Mouse (Mus musculus): ENCODE data around the gene Hspa1a. TPM values are rescaled to one million over a fixed set of nuclear protein-coding genes. Genes with fewer than 3 reads are reported as not detected.
A peak's percentile ranks its signal among the peaks of the same experiment; 100 is the strongest.

Hspa1a gene
- polyA plus RNA-seq, 1 experiment from 2014 or later = 2.9 TPM

- H3K9me3 ChIP-seq (ENCODE audit: control insufficient read depth, low read length) = no peaks in the 10 kb centered on the region
- H3K27ac ChIP-seq (replicated peaks in 1 of 2; ENCODE audit: control insufficient read depth in 1 of 2, insufficient read depth in 1 of 2, low read depth in 2 of 2, low read length in 2 of 2) = no peak overlapping the region
- H3K9ac ChIP-seq (ENCODE audit: low read length) = no peak overlapping the region
- H3K4me3 ChIP-seq (ENCODE audit: control insufficient read depth in 1 of 2, insufficient read depth in 1 of 2, low read depth in 1 of 2, low read length in 2 of 2) = no peak overlapping the region
- 77% methylated on average over 2 of the region's 2 CpGs for WGBS
- ATAC-seq (ENCODE audit: insufficient number of reproducible peaks, insufficient read depth, low FRiP score, low read depth) = no peak
- peaks cover 2 to 15% of the 10 kb centered on the region in 2 experiments; a peak in 3 of 4 replicates for H3K4me1 ChIP-seq (ENCODE audit: control insufficient read depth in 2 of 2, insufficient read depth in 2 of 2, low read length in 2 of 2)
- peaks cover 40% of the 10 kb centered on the region for H3K36me3 ChIP-seq (ENCODE audit: control insufficient read depth, insufficient read depth, low read length)
- no peaks in the 10 kb centered on the region for H3K27me3 ChIP-seq (ENCODE audit: control insufficient read depth, insufficient read depth, low read length)
- H3K4me2 ChIP-seq (ENCODE audit: low read length) = no peak overlapping the region
These were observed 12.3 kb upstream of the Hspa1a start for GRCm38 (mm10) chr17:34984218-34984617.

GRCm38 (mm10) chr17:34982328-34982727, 10.4 kb upstream of the Hspa1a start:
- no peak for ATAC-seq (ENCODE audit: insufficient number of reproducible peaks, insufficient read depth, low FRiP score, low read depth)
- H3K9ac ChIP-seq (ENCODE audit: low read length) = peak overlapping the region; percentile 94
- no peaks in the 10 kb centered on the region for H3K9me3 ChIP-seq (ENCODE audit: control insufficient read depth, low read length)
- H3K36me3 ChIP-seq (ENCODE audit: control insufficient read depth, insufficient read depth, low read length) = peaks cover 29% of the 10 kb centered on the region
- peak overlapping the region; percentile 91 for H3K4me2 ChIP-seq (ENCODE audit: low read length)
- H3K4me3 ChIP-seq (ENCODE audit: control insufficient read depth in 1 of 2, insufficient read depth in 1 of 2, low read depth in 1 of 2, low read length in 2 of 2) = peak overlapping the region; percentile 76 to 86
- no peaks in the 10 kb centered on the region for H3K27me3 ChIP-seq (ENCODE audit: control insufficient read depth, insufficient read depth, low read length)
- H3K4me1 ChIP-seq (ENCODE audit: control insufficient read depth in 2 of 2, insufficient read depth in 2 of 2, low read length in 2 of 2) = peaks cover 2 to 15% of the 10 kb centered on the region in 2 experiments; a peak in 3 of 4 replicates
- 1% methylated on average over 15 of the region's 15 CpGs for WGBS
- peak overlapping the region; percentile 95 to 97; a peak in 2 of 4 replicates for H3K27ac ChIP-seq (replicated peaks in 1 of 2; ENCODE audit: control insufficient read depth in 1 of 2, insufficient read depth in 1 of 2, low read depth in 2 of 2, low read length in 2 of 2)

GRCm38 (mm10) chr17:34981690-34982180, 9.8 kb upstream of the Hspa1a start, which contains the start of gene Lsm2:
TSS of gene Lsm2 (plus strand) at chr17:34981862.
- H3K36me3 ChIP-seq (ENCODE audit: control insufficient read depth, insufficient read depth, low read length) = peaks cover 27% of the 10 kb centered on the region
- peak within 1 kb of the TSS; percentile 76 to 86 for H3K4me3 ChIP-seq (ENCODE audit: control insufficient read depth in 1 of 2, insufficient read depth in 1 of 2, low read depth in 1 of 2, low read length in 2 of 2)
- H3K27me3 ChIP-seq (ENCODE audit: control insufficient read depth, insufficient read depth, low read length) = no peaks in the 10 kb centered on the region
- peak; percentile 85 for ATAC-seq (ENCODE audit: insufficient number of reproducible peaks, insufficient read depth, low FRiP score, low read depth)
- H3K9ac ChIP-seq (ENCODE audit: low read length) = peak within 1 kb of the TSS; percentile 94
- no peaks in the 10 kb centered on the region for H3K9me3 ChIP-seq (ENCODE audit: control insufficient read depth, low read length)
- H3K27ac ChIP-seq (replicated peaks in 1 of 2; ENCODE audit: control insufficient read depth in 1 of 2, insufficient read depth in 1 of 2, low read depth in 2 of 2, low read length in 2 of 2) = peak within 1 kb of the TSS; percentile 95 to 97
- H3K4me2 ChIP-seq (ENCODE audit: low read length) = peak within 1 kb of the TSS; percentile 91
- 0% methylated on average over 57 of the region's 58 CpGs for WGBS
- H3K4me1 ChIP-seq (ENCODE audit: control insufficient read depth in 2 of 2, insufficient read depth in 2 of 2, low read length in 2 of 2) = peaks cover 2 to 15% of the 10 kb centered on the region in 2 experiments; a peak in 3 of 4 replicates

- ATAC-seq (ENCODE audit: insufficient number of reproducible peaks, insufficient read depth, low FRiP score, low read depth) = no peak
- Histone ChIP-seq H3K4me1 (ENCODE audit: control insufficient read depth in 2 of 2, insufficient read depth in 2 of 2, low read length in 2 of 2) (peaks cover 2 to 15% of the 10 kb centered on the region in 2 experiments; a peak in 3 of 4 replicates), H3K4me3 (ENCODE audit: control insufficient read depth in 1 of 2, insufficient read depth in 1 of 2, low read depth in 1 of 2, low read length in 2 of 2) (peak overlapping the region; percentile 25 to 86; a peak in 3 of 4 replicates), H3K27me3 (ENCODE audit: control insufficient read depth, insufficient read depth, low read length) (no peaks in the 10 kb centered on the region), H3K36me3 (ENCODE audit: control insufficient read depth, insufficient read depth, low read length) (peaks cover 16% of the 10 kb centered on the region), H3K27ac (replicated peaks in 1 of 2; ENCODE audit: control insufficient read depth in 1 of 2, insufficient read depth in 1 of 2, low read depth in 2 of 2, low read length in 2 of 2) (peak overlapping the region; percentile 5 to 97; a peak in 2 of 4 replicates), H3K9me3 (ENCODE audit: control insufficient read depth, low read length) (no peaks in the 10 kb centered on the region), H3K9ac (ENCODE audit: low read length) (peak overlapping the region; percentile 94), H3K4me2 (ENCODE audit: low read length) (peak overlapping the region; percentile 91)
- WGBS = 13% methylated on average over 2 of the region's 2 CpGs
These were observed 8.7 kb upstream of the Hspa1a start for GRCm38 (mm10) chr17:34980655-34981054.

- ATAC-seq (ENCODE audit: insufficient number of reproducible peaks, insufficient read depth, low FRiP score, low read depth) = no peak
- peaks cover 6% of the 10 kb centered on the region; the same call in 1 of the 2 replicates for H3K36me3 ChIP-seq (ENCODE audit: control insufficient read depth, insufficient read depth, low read length)
- H3K4me1 ChIP-seq (ENCODE audit: control insufficient read depth in 2 of 2, insufficient read depth in 2 of 2, low read length in 2 of 2) = peaks cover 2 to 15% of the 10 kb centered on the region in 2 experiments; a peak in 3 of 4 replicates
- H3K4me3 ChIP-seq (ENCODE audit: control insufficient read depth in 1 of 2, insufficient read depth in 1 of 2, low read depth in 1 of 2, low read length in 2 of 2) = no peak overlapping the region
- WGBS = 95% methylated on average over 4 of the region's 4 CpGs
- no peaks in the 10 kb centered on the region for H3K9me3 ChIP-seq (ENCODE audit: control insufficient read depth, low read length)
- no peak overlapping the region for H3K27ac ChIP-seq (replicated peaks in 1 of 2; ENCODE audit: control insufficient read depth in 1 of 2, insufficient read depth in 1 of 2, low read depth in 2 of 2, low read length in 2 of 2)
- H3K9ac ChIP-seq (ENCODE audit: low read length) = no peak overlapping the region
- no peaks in the 10 kb centered on the region for H3K27me3 ChIP-seq (ENCODE audit: control insufficient read depth, insufficient read depth, low read length)
- no peak overlapping the region for H3K4me2 ChIP-seq (ENCODE audit: low read length)
These were observed 7.7 kb upstream of the Hspa1a start for GRCm38 (mm10) chr17:34979631-34980030.

GRCm38 (mm10) chr17:34978239-34978638, 6.3 kb upstream of the Hspa1a start:
- Histone ChIP-seq H3K27me3 (ENCODE audit: control insufficient read depth, insufficient read depth, low read length) (no peaks in the 10 kb centered on the region), H3K4me3 (ENCODE audit: control insufficient read depth in 1 of 2, insufficient read depth in 1 of 2, low read depth in 1 of 2, low read length in 2 of 2) (no peak overlapping the region), H3K9me3 (ENCODE audit: control insufficient read depth, low read length) (no peaks in the 10 kb centered on the region), H3K36me3 (ENCODE audit: control insufficient read depth, insufficient read depth, low read length) (no peaks in the 10 kb centered on the region), H3K27ac (replicated peaks in 1 of 2; ENCODE audit: control insufficient read depth in 1 of 2, insufficient read depth in 1 of 2, low read depth in 2 of 2, low read length in 2 of 2) (no peak overlapping the region), H3K4me2 (ENCODE audit: low read length) (no peak overlapping the region), H3K4me1 (ENCODE audit: control insufficient read depth in 2 of 2, insufficient read depth in 2 of 2, low read length in 2 of 2) (peaks cover 2 to 15% of the 10 kb centered on the region in 2 experiments; a peak in 3 of 4 replicates), H3K9ac (ENCODE audit: low read length) (no peak overlapping the region)
- 86% methylated on average over 27 of the region's 27 CpGs for WGBS
- no peak for ATAC-seq (ENCODE audit: insufficient number of reproducible peaks, insufficient read depth, low FRiP score, low read depth)

GRCm38 (mm10) chr17:34977000-34977399, 5.0 kb upstream of the Hspa1a start:
- no peaks in the 10 kb centered on the region for H3K9me3 ChIP-seq (ENCODE audit: control insufficient read depth, low read length)
- WGBS = 92% methylated on average over 20 of the region's 20 CpGs
- H3K4me2 ChIP-seq (ENCODE audit: low read length) = no peak overlapping the region
- no peak for ATAC-seq (ENCODE audit: insufficient number of reproducible peaks, insufficient read depth, low FRiP score, low read depth)
- H3K36me3 ChIP-seq (ENCODE audit: control insufficient read depth, insufficient read depth, low read length) = no peaks in the 10 kb centered on the region
- peaks cover 7 to 9% of the 10 kb centered on the region in 2 experiments for H3K4me1 ChIP-seq (ENCODE audit: control insufficient read depth in 2 of 2, insufficient read depth in 2 of 2, low read length in 2 of 2)
- H3K4me3 ChIP-seq (ENCODE audit: control insufficient read depth in 1 of 2, insufficient read depth in 1 of 2, low read depth in 1 of 2, low read length in 2 of 2) = no peak overlapping the region
- H3K27me3 ChIP-seq (ENCODE audit: control insufficient read depth, insufficient read depth, low read length) = no peaks in the 10 kb centered on the region
- H3K9ac ChIP-seq (ENCODE audit: low read length) = no peak overlapping the region
- H3K27ac ChIP-seq (replicated peaks in 1 of 2; ENCODE audit: control insufficient read depth in 1 of 2, insufficient read depth in 1 of 2, low read depth in 2 of 2, low read length in 2 of 2) = no peak overlapping the region

All from heart, embryonic 14.5 days (tissue).